Mouse (Mus musculus) adrenal gland, adult (tissue): ENCODE data around the gene Yaf2.
A peak's percentile ranks its signal among the peaks of the same experiment; 100 is the strongest.
"Not testable (repeated sequence)": the region's sequence is repeated elsewhere in the genome, so short reads cannot be mapped to it uniquely, and the experiment has no call there.

ENCODE experiments used
- DNase-seq, 2 experiments: peaks; one replicate each; pipeline ENCODE4 v3.0.0; 2022 to 2023; ENCODE audit warnings: low spot score in 1 of 2; ENCODE audit not compliant: inconsistent age in 2 of 2

The Yaf2 gene

GRCm38 (mm10) chr15:93259933-93260332, 76.8 kb downstream of the Yaf2 start:
- no peak for DNase-seq

GRCm38 (mm10) chr15:93255295-93255694, 81.4 kb downstream of the Yaf2 start:
- no peak for DNase-seq

- DNase-seq, result no peak
These were observed 83.6 kb downstream of the Yaf2 start for GRCm38 (mm10) chr15:93253172-93253571.

GRCm38 (mm10) chr15:93252396-93252795, 84.3 kb downstream of the Yaf2 start:
- DNase-seq, result no peak

GRCm38 (mm10) chr15:93251553-93252250, 85.0 kb downstream of the Yaf2 start:
- DNase-seq, result peak in 1 of 2 experiments; percentile 41

- no peak for DNase-seq
These were observed 93.5 kb downstream of the Yaf2 start for GRCm38 (mm10) chr15:93243202-93243601.

- not testable (repeated sequence) for DNase-seq
These were observed 100.3 kb downstream of the Yaf2 start for GRCm38 (mm10) chr15:93236456-93236855.
